Mouse (Mus musculus) adrenal gland, postnatal 10 days (tissue): ENCODE results near the gene Ipo7. TPM values are rescaled to one million over a fixed set of nuclear protein-coding genes. Genes with fewer than 3 reads are reported as not detected.
"Not testable (repeated sequence)": the region's sequence is repeated elsewhere in the genome, so short reads cannot be mapped to it uniquely, and the experiment has no call there.

Source experiments
- DNase-seq: peaks from one replicate; pipeline ENCODE4 v3.0.0; 2021; ENCODE audit warnings: mixed read lengths
- total RNA-seq, 2 experiments: library from RNA; stranded (reverse); gene quantifications; 2 replicates each; pipeline ENCODE4 v1.2.3; 2021

Gene Ipo7
- total RNA-seq, 2 experiments from 2014 or later = 80.5 to 82.4 TPM

- peak; percentile 76 for DNase-seq
These were observed 783 bp downstream of the Ipo7 start for GRCm38 (mm10) chr7:110018631-110019482.

DNA sequence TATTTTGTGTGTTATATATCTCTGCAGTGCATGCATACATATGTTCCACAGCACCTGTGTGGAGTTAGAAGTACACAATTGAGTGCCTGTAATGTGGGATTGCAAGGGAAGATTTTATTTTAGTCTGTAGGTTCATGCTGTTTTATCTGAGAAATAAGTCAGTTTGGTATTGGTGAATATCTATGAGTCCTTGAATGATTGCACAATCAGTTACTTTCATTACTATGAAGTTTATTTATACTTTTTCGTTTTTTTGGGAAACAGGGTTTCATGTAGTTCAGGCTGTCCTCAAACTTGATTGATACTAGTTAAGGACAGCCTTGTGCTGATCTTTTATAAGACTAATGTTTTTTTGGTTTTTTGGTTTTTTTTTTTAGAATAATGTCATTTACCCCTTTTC is 5.5 kb downstream of the Ipo7 start:
- DNase-seq = no peak

DNA sequence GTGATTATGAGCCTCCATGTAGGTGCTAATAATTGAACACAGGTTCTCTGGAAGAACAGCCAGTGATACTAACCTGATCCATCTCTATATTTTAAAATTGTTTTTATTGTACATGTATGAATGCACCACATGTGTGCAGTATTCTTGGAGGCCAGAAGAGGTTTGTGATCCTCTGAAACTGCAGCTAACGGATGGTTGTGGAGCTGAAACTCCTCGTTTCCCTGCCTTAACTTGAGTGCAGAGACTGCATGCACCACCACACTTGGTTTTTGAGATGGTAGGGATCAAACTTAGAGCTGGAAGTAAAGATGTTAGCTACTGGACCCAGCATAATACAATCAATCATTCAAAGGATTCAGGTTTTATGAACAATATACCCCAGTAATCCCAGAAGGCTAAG is 8.5 kb downstream of the Ipo7 start:
- no peak for DNase-seq

- DNase-seq = no peak
These were observed 10.8 kb downstream of the Ipo7 start for GRCm38 (mm10) chr7:110028826-110029225.

GRCm38 (mm10) chr7:110030342-110030741 is 12.3 kb downstream of the Ipo7 start:
- DNase-seq = no peak

DNA sequence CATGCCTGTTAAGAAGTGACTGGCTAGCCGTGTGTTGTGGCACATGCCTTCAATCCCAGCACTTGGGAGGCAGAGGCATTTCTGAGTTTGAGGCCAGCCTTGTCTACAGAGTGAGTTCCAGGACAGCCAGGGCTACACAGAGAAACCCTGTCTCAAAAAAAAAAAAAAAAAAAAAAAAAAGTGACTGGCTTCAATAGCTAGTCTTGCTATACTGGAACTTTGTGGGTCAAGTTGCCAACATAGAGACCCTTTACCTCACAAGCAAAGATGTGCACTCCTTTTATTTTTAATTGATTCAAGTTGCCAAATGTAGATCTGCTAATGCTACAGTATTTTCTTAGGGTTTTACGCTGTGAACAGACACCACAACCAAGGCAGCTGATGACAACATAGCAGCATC is 39.6 kb downstream of the Ipo7 start:
- not testable (repeated sequence) for DNase-seq

DNA sequence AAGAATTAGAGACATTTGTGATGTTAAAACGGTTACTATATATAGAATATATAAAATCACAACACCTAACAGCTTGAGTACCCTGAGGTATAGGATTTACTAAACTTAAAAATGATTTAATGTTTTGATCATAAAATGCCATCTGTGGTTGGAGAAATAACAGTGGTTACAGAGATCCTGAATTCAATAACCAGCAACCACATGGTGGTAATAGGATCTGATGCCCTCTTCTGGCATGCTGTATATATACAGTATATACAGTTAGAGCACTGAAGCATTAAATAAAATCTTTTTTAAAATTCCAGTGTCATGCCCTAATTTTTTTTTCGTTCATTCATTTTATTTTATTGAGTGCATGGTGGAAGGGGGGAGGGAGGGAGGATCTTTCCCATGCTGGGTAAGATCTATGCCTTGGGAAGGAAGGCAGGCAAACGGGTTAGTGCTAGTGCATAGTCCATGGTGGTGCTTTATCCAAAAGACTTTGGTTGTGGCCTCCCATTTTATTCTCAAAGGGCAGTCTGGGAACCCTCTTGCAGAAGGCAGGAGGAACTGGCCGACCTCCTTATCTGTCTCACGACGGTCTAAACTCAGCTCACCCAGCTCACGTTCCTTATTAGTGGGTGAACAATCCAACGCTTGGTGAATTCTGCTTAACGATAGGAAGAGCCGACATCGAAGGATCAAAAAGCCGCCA is 41.2 kb downstream of the Ipo7 start:
- no peak for DNase-seq

DNA sequence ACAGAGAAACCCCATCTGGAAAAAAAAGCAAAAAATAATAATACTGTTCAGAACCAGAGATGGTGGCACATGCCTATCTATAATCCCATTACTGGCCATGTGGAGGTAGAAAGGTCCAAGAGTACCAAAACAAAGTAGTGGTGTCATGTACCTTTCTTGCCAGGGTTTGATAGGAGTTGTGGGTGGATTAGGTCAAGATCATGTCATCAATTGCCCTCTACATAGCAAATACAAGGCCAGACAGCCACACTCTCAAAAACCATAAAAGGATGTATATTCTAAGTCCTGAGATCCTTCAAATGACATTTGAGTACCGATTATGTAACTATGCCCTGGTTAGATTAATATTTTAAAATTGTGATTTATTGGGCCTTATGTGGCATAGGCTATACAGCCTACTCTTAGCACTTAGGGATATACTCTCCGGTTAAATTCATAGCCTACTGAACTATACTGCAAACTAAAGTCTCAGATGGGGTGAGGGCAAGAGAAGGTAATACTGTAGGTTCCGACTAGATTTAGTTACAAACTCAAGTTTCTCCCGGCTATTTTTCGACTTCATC is 42.1 kb downstream of the Ipo7 start:
- no peak for DNase-seq

GRCm38 (mm10) chr7:110060669-110061198 is 42.7 kb downstream of the Ipo7 start:
- no peak for DNase-seq

- peak; percentile 99 for DNase-seq
These were observed 43.2 kb downstream of the Ipo7 start, which contains the start of gene Zfp143 for GRCm38 (mm10) chr7:110061199-110061751. Gene Zfp143 (plus strand): TSS chr7:110061217.

GRCm38 (mm10) chr7:110061752-110062273 is 43.7 kb downstream of the Ipo7 start:
- peak; percentile 95 for DNase-seq

GRCm38 (mm10) chr7:110063731-110064130 is 45.7 kb downstream of the Ipo7 start:
- no peak for DNase-seq

DNA sequence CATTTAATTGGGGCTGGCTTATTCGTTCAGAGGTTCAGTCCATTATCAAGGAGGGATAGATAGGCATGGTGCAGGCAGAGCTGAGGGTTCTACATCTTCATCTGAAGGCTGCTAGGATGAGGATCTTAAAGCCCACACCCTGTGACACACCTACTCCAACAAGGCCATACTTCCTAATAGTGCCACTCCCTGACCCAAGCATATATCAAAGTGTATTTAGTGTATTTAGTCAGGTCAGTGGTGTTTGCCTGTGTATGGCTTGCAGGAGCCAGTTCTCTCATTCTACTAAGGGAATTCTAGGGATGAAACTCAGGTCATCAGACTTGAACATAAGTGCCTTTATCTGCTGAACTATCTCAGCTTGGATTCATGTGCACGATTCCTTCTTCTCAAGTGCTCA is 51.0 kb downstream of the Ipo7 start:
- no peak for DNase-seq

DNA sequence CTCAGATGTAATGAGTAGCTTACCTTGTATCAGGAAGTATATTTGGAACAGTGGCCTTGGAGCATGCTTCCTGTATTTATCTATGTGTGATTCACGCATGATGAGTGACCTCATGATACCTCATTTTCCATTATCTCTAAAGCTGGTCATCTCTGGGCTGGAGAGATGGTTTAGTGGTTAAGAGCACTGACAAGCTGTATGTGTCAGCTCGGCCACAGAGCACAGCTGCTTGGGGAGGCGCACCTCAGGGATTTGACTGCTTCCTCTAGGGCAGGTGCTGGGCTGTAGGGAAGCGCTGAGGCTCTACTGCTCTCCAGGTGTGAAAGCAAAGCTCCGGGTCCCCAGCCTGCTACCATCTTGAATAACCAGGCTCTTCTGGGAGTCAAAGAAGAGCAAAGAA is 60.1 kb downstream of the Ipo7 start:
- DNase-seq = no peak

DNA sequence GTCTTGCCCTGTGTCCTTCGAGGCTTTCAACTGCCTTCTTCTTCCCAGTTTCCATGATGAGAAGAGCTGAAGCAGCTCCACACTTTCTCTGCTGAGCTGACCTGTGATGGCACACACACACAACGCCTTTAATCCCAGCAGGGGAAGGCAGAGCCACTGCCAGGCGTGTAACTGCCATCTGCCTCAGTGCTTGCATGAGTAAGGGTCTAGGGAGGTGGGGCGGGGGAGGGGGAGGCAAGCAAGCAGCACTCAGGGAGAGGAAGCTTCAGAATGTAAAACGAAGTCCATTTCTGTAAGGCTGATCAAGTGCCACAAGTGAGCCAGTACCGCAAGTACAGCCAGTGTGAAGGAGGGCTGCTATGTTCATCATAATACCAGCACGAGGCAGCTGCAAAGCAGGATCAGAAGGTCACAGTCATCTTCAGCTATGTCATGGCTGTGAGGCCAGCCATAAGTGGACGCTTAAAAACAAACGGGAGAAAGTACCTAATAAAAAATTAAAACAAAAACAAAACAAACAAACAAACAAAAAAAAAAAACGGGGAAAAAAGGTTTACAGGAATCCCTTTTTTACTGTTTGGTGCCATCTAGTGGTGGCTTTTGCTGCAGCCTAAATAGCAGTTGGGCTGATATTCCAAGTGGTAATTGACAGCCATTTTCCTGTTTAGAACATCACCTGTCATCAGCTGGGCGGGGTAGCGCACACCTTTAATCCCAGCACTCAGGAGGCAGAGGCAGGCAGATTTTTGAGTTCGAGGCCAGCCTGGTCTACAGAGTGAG is 65.5 kb downstream of the Ipo7 start:
- peak; percentile 77 for DNase-seq

DNA sequence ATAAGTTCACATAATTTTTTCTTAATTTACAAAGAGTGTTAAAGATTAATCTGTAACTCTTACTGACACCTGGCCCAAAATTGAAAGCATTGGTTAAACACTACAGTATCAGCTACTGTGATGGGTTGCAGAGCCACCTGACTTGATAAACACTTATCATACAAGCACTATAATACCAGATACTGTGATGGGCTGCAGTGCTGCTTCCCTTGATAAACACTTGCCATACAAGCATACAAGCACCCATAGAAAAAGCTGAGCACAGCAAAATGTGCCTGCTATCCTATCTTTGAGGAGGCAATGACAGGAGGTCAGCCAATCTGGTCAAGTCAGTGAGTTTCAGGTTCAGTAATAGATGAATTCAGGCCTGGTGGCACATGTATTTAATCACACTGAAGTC is 67.1 kb downstream of the Ipo7 start:
- DNase-seq = no peak

DNA sequence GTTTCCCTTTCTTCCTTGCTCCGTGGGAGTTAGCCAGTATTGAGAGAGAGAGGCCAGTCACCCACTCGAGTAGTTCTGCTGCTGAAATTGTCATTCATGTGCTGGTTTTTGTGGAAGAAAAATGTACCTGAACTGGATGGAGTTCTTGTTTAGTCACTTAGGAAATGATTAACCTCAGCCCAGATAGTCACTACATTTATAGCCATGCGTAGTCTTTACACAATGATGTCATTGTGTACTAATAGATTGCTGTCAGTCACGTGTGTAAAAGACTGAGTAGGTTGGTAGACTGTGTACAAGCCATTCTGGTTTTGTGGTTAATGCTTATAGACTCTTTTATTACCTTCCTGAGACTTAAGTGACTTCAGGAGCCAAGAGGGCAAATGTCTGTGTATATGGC is 69.8 kb downstream of the Ipo7 start:
- no peak for DNase-seq

DNA sequence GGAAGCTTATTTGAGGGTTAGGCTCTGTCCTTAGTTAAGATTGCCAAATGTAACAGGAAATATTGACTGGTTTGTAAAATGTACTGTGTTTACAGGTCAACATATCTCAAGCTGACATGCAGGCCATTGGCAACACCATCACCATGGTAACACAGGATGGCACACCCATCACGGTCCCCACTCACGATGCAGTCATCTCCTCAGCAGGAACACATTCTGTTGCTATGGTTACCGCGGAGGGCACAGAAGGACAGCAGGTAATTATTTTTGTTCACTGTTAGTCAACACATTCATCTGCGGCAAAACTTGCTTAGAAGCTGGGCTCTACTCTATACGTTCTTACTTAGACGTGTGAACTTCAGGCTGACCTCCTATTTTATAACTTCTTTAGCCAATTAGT is 73.6 kb downstream of the Ipo7 start:
- DNase-seq = no peak

DNA sequence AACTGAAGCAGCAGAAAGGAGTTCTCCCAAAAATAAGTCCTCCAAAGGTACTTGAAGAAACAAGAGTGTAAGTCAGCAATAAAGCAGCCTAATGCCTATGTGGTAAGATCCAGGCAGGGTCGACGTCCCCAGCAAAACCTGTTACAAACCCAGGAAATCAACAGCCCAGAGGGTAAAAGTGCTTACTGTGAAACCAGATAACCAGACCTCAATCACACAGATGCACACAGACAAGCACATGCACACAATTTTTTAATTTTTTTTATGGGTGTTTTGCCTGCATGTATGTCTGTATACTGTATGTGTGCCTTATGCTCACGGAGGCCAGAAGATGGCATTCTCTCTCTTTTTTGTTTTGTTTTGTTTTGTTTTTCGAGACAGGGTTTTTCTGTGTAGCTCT is 78.3 kb downstream of the Ipo7 start:
- DNase-seq = no peak

GRCm38 (mm10) chr7:110097106-110097793 is 79.2 kb downstream of the Ipo7 start:
- DNase-seq = no peak

- no peak for DNase-seq
These were observed 82.8 kb downstream of the Ipo7 start for GRCm38 (mm10) chr7:110100854-110101253.
